Mouse (Mus musculus) central nervous system, embryonic 18 days (tissue): ENCODE data around the gene Gm20823. TPM values are rescaled to one million over a fixed set of nuclear protein-coding genes. Genes with fewer than 3 reads are reported as not detected.

Source experiments
- polyA plus RNA-seq: library from polyadenylated mRNA; depleted of rRNA; stranded (reverse); fragments of >200 nt; gene quantifications from 2 replicates; pipeline ENCODE4 v1.2.3, GENCODE M21; 2012; rRNA removed

The Gm20823 gene
- not detected in 2 replicates for polyA plus RNA-seq

DNA sequence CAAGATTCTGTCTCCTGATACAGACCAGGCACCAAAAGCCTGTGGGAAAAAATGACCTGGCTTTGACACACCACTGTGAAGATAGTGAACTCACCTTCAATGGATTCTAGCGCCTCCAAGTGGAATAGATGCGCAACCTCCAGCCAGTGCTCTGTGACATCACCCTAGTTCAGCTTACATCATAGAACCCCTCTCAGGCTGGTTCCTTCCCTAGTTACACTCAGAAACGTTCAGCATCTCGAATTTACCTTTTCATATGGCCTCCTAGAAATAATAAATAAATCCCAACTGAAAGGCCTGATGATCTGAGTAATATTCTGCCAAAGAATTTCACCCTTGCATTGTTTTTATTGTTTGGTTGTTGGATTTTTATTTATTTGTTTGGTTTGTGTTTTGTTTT lies at the start of gene Gm20823:
Gene Gm20823, minus strand, starts transcription at position 101 of the 400 bp plus-strand sequence.

